Mouse (Mus musculus) telencephalon, adult 2 months (tissue): ENCODE measurements at regions not wholly inside any gene's neighbourhood (a gene's known extent, or its start where the extent isn't known, plus 50 kb on each side); places are given as distances from the start of the nearest gene placed in this dataset.

ENCODE experiments used
- DNase-seq: peaks from one replicate; pipeline ENCODE4 v3.0.0-alpha.2; 2011; ENCODE audit warnings: low read depth, low spot score

GRCm38 (mm10) chrX:58620403-58620802 lies 288.8 kb upstream of the 4930550L24Rik start:
- DNase-seq = peak; percentile 6
